Mouse (Mus musculus) erythroblast, embryonic 14.5 days (primary cell): ENCODE measurements around the gene Mctp1.

Experiments used
- GATA1 ChIP-seq: IDR thresholded peaks from 2 replicates; pipeline ENCODE4 v1.6.1; 2012; ENCODE audit warnings: low read length, inconsistent platforms, mixed read lengths
- TAL1 ChIP-seq: IDR thresholded peaks from 3 replicates; pipeline ENCODE4 v1.6.1; 2012; ENCODE audit warnings: low read length, inconsistent platforms, mixed read lengths

DNA sequence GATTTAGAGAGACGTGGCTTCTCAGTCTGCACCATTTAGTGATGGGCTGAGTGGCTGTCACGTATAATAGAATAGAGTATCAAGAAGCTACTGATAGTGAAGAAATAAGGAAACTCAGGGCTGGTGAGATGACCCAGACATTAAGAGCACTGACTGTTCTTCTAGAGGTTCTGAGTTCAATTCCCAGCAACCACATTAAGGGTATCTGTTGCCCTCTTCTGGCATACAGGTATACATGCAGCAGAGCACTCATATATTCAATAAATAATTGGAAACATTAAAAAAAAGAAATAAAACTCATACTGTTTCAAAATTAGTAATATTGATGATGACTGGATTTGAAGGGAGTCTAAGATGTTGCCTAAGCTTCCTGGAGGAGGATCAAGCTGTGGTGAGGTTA is 47.6 kb downstream of the Mctp1 start:
- no peak for TF ChIP-seq GATA1
- no peak for TF ChIP-seq TAL1
